ENCODE assay signal across 14 mouse cellular contexts in the genomic region with DNA sequence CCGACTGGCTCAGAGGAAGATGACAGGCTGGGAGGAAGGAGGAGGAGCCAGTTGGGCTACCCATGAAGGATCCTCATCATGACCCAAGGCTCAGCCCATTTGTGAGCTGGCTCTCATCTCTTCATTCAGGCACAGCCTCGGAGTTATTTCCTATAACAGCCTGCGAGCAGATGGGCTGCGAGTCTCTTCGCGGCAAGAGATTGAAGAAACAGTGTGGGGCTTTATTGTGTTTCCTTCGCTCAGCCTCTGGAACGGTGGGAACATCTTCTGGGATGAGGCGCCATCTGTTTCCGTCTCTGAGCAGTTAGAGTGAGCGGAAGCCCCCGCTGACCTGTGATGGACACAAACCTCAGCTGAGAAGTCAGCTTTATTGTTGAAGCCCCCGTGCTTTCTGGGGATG.
DNase-seq lines count a peak whose midpoint lies in the region; ATAC-seq lines count a peak whose summit lies in the region.
"Had no signal": no experiment of that assay in that cellular context is flagged by ENCODE, and none has a peak within 500 bp of the region (broad histone marks: within the 10 kb centered on the region; RNA-seq: fewer than 3 reads in every experiment).

No protein-coding gene starts in this region.

- no peaks in the 10 kb centered on the region for H3K4me1 ChIP-seq in forebrain, embryonic 14.5 days (ENCODE audit: control insufficient read depth, insufficient read depth, low read length)
- peaks cover under 1% of the 10 kb centered on the region; the same call in 1 of the 2 replicates for H3K4me1 ChIP-seq in forebrain, embryonic 15.5 days

- DNase-seq in forebrain, embryonic 14.5 days (ENCODE audit: low spot score): peak; percentile 35
- peak; percentile 16 for DNase-seq in layer of hippocampus, adult 11-12 months (ENCODE audit: low spot score)
- DNase-seq in layer of hippocampus, adult 9-10 months (ENCODE audit: low spot score): no peak
- DNase-seq in brain, adult 2 months (ENCODE audit: low read depth, low spot score): peak; percentile 39
- peak; percentile 11 to 18 for DNase-seq in layer of hippocampus, postnatal 36 days
- no peak for DNase-seq in ovary, adult 18-20 months (ENCODE audit: low spot score)
- DNase-seq in MN1 (ENCODE audit: low spot score): no peak
- DNase-seq: adrenal gland, adult 8-10 months; lung, postnatal 14 days had no signal

- H3K27ac ChIP-seq in forebrain, embryonic 14.5 days (ENCODE audit: low read depth, low read length): no peak overlapping the region
- H3K27ac ChIP-seq in forebrain, embryonic 15.5 days (replicated peaks): no peak overlapping the region
- H3K27ac ChIP-seq: kidney, postnatal 0 days; midbrain, embryonic 12.5 days had no signal

- no peaks in the 10 kb centered on the region for H3K27me3 ChIP-seq in forebrain, embryonic 14.5 days (replicated peaks; ENCODE audit: control insufficient read depth, insufficient read depth, low read length)
- H3K27me3 ChIP-seq in forebrain, embryonic 15.5 days: no peaks in the 10 kb centered on the region

- ATAC-seq in forebrain, embryonic 14.5 days: no peak
- ATAC-seq in forebrain, embryonic 15.5 days (replicated peaks): no peak
- ATAC-seq: inflammation-experienced regulatory T-cells, adult 6 months had no signal

- H3K4me2 ChIP-seq in forebrain, embryonic 14.5 days (ENCODE audit: low read length): no peak overlapping the region
- no peak overlapping the region for H3K4me2 ChIP-seq in forebrain, embryonic 15.5 days (replicated peaks)
- H3K4me2 ChIP-seq: liver, embryonic 11.5 days; midbrain, embryonic 12.5 days had no signal

- H3K9me3 ChIP-seq in forebrain, embryonic 14.5 days (replicated peaks; ENCODE audit: control insufficient read depth, low read length): no peaks in the 10 kb centered on the region
- H3K9me3 ChIP-seq in forebrain, embryonic 15.5 days: no peaks in the 10 kb centered on the region
- H3K9me3 ChIP-seq: midbrain, embryonic 12.5 days had no signal

- no peak overlapping the region for H3K9ac ChIP-seq in forebrain, embryonic 14.5 days (ENCODE audit: low read length)
- no peak overlapping the region for H3K9ac ChIP-seq in forebrain, embryonic 15.5 days (replicated peaks)
- H3K9ac ChIP-seq: midbrain, embryonic 12.5 days had no signal

- no peaks in the 10 kb centered on the region for H3K36me3 ChIP-seq in forebrain, embryonic 14.5 days (ENCODE audit: control insufficient read depth, insufficient read depth, low read length)
- H3K36me3 ChIP-seq in forebrain, embryonic 15.5 days: no peaks in the 10 kb centered on the region
- H3K36me3 ChIP-seq: midbrain, embryonic 12.5 days had no signal

- WGBS in forebrain, embryonic 14.5 days: 81% methylated on average over 13 of the region's 13 CpGs
- 66% methylated on average over 13 of the region's 13 CpGs for WGBS in forebrain, embryonic 15.5 days

- H3K4me3 ChIP-seq in forebrain, embryonic 14.5 days (ENCODE audit: low read depth, low read length): no peak overlapping the region
- H3K4me3 ChIP-seq in forebrain, embryonic 15.5 days: no peak overlapping the region
- H3K4me3 ChIP-seq: midbrain, embryonic 12.5 days had no signal

Comparison
In these comparisons a context has a peak if more than half of its experiments do, and no peak if none do; other contexts are left out.
1. DNase-seq: peak in forebrain, embryonic 14.5 days (single experiment), layer of hippocampus, adult 11-12 months (single experiment), brain, adult 2 months (single experiment) and layer of hippocampus, postnatal 36 days (2 of 2); none in layer of hippocampus, adult 9-10 months (single experiment), ovary, adult 18-20 months (single experiment) and MN1 (single experiment).